Mouse (Mus musculus): ENCODE results near the gene Cops2. TPM values are rescaled to one million over a fixed set of nuclear protein-coding genes. Genes with fewer than 3 reads are reported as not detected.

Cops2 gene
- polyA plus RNA-seq (2017; shearing (Covaris generic)) = 45.5 TPM

GRCm38 (mm10) chr2:125858521-125859280 lies at the start of gene Cops2, which contains the start of gene Galk2:
TSS of gene Cops2 (minus strand) at chr2:125859139.
TSS of gene Galk2 (plus strand) at chr2:125859109.

GRCm38 (mm10) chr2:125782719-125783109 lies 76.2 kb downstream of the Cops2 start, which contains the start of gene Secisbp2l:
TSS of gene Secisbp2l (minus strand) at chr2:125782870.

Other genes starting within 250 kb of the Cops2 start
- gene Cep152, start 234.0 kb downstream of the Cops2 start, polyA plus RNA-seq (2017; shearing (Covaris generic)) = 8.4 TPM
- gene Eid1, start 186.0 kb downstream of the Cops2 start, polyA plus RNA-seq (2017; shearing (Covaris generic)) = 18.0 TPM
- gene Shc4, start 135.0 kb downstream of the Cops2 start, polyA plus RNA-seq (2017; shearing (Covaris generic)) = 0.38 TPM
- 27.0 TPM for gene Secisbp2l, start 76.3 kb downstream of the Cops2 start, polyA plus RNA-seq (2017; shearing (Covaris generic))
- 18.9 TPM for gene Galk2, start within 50 bp of the Cops2 start, polyA plus RNA-seq (2017; shearing (Covaris generic))
- gene Fgf7, start 175.5 kb upstream of the Cops2 start, polyA plus RNA-seq (2017; shearing (Covaris generic)) = not detected